Mouse (Mus musculus) MEL-GATA-1-ER (cell line): Measurements from ENCODE around the gene Sytl1.

ENCODE experiments used
- DNase-seq: peaks from one replicate; pipeline ENCODE4 v3.0.0-alpha.2; 2012; ENCODE audit warnings: low read depth; ENCODE audit errors: extremely low read depth

Sytl1 gene

GRCm38 (mm10) chr4:133262882-133263281 lies at the start of gene Sytl1:
Gene Sytl1, minus strand, starts transcription at chr4:133263113.
- no peak for DNase-seq

GRCm38 (mm10) chr4:133309948-133310347 lies 47.0 kb upstream of the Sytl1 start:
- peak; percentile 36 for DNase-seq

GRCm38 (mm10) chr4:133307331-133307730 lies 44.4 kb upstream of the Sytl1 start:
- DNase-seq = peak; percentile 30

- DNase-seq = no peak
These were observed 42.9 kb upstream of the Sytl1 start for GRCm38 (mm10) chr4:133305825-133306224.

GRCm38 (mm10) chr4:133304770-133305169 lies 41.9 kb upstream of the Sytl1 start:
- DNase-seq = no peak

GRCm38 (mm10) chr4:133302668-133303067 lies 39.8 kb upstream of the Sytl1 start:
- DNase-seq = no peak

- peak; percentile 16 for DNase-seq
These were observed 38.9 kb upstream of the Sytl1 start for GRCm38 (mm10) chr4:133301802-133302201.

- no peak for DNase-seq
These were observed 37.5 kb upstream of the Sytl1 start for GRCm38 (mm10) chr4:133300421-133300820.

- DNase-seq = no peak
These were observed 36.8 kb upstream of the Sytl1 start for GRCm38 (mm10) chr4:133299701-133300100.

GRCm38 (mm10) chr4:133298516-133299365 lies 35.8 kb upstream of the Sytl1 start:
- DNase-seq = no peak

- peak; percentile 17 for DNase-seq
These were observed 34.9 kb upstream of the Sytl1 start for GRCm38 (mm10) chr4:133297801-133298238.

- no peak for DNase-seq
These were observed 34.4 kb upstream of the Sytl1 start for GRCm38 (mm10) chr4:133297360-133297759.

- DNase-seq = no peak
These were observed 31.2 kb upstream of the Sytl1 start for GRCm38 (mm10) chr4:133294084-133294483.

- DNase-seq = no peak
These were observed 30.3 kb upstream of the Sytl1 start for GRCm38 (mm10) chr4:133292901-133293843.

GRCm38 (mm10) chr4:133292405-133292804 lies 29.5 kb upstream of the Sytl1 start:
- no peak for DNase-seq

GRCm38 (mm10) chr4:133291255-133291654 lies 28.3 kb upstream of the Sytl1 start:
- no peak for DNase-seq

GRCm38 (mm10) chr4:133286476-133287077 lies 23.7 kb upstream of the Sytl1 start:
- no peak for DNase-seq

- DNase-seq = peak; percentile 54
These were observed 23.0 kb upstream of the Sytl1 start for GRCm38 (mm10) chr4:133285950-133286349.

GRCm38 (mm10) chr4:133285299-133285698 lies 22.4 kb upstream of the Sytl1 start:
- peak; percentile 25 for DNase-seq

- no peak for DNase-seq
These were observed 19.7 kb upstream of the Sytl1 start for GRCm38 (mm10) chr4:133282656-133283055.

- DNase-seq = no peak
These were observed 19.1 kb upstream of the Sytl1 start for GRCm38 (mm10) chr4:133281951-133282481.
